Mouse (Mus musculus) MEL (cell line): ENCODE measurements around the gene Med14. TPM values are rescaled to one million over a fixed set of nuclear protein-coding genes. Genes with fewer than 3 reads are reported as not detected.

ENCODE experiments used
- DNase-seq: peaks from one replicate; pipeline ENCODE4 v3.0.0; 2011; ENCODE audit warnings: low read depth, low spot score
- H3K27ac ChIP-seq: 2 replicates; pipeline ENCODE4 v1.5.1; 2012; ENCODE audit warnings: low read depth, mild to moderate bottlenecking, control low read depth, low read length, moderate library complexity; ENCODE audit not compliant: control insufficient read depth
- H3K27me3 ChIP-seq, 2 experiments: fragments of 150-350 bp in 1 of 2; sonication (generic) in 1 of 2; 2 replicates each; pipeline ENCODE4 v1.6.1; 2012; ENCODE audit warnings: low read length in 2 of 2, mild to moderate bottlenecking in 2 of 2, improper control_type of control experiment in 1 of 2, moderate library complexity in 1 of 2; ENCODE audit not compliant: insufficient read depth in 2 of 2, control insufficient read depth in 1 of 2
- H3K36me3 ChIP-seq, 2 experiments: 2 replicates each; pipeline ENCODE4 v1.6.1; 2012 to 2014; ENCODE audit warnings: low read length in 2 of 2, improper control_type of control experiment in 1 of 2, inconsistent platforms in 1 of 2, mild to moderate bottlenecking in 1 of 2; ENCODE audit not compliant: insufficient read depth in 2 of 2, control insufficient read depth in 1 of 2
- H3K4me1 ChIP-seq, 2 experiments: fragments of 150-350 bp in 1 of 2; sonication (generic) in 1 of 2; 2 replicates each; pipeline ENCODE4 v1.6.1; 2012; ENCODE audit warnings: low read length in 2 of 2, improper control_type of control experiment in 1 of 2, mild to moderate bottlenecking in 1 of 2; ENCODE audit not compliant: insufficient read depth in 2 of 2, control insufficient read depth in 1 of 2
- H3K4me3 ChIP-seq, 2 experiments: fragments of 150-350 bp in 1 of 2; sonication (generic) in 1 of 2; 2 replicates each; pipeline ENCODE4 v1.5.1; 2012; ENCODE audit warnings: low read depth in 2 of 2, low read length in 2 of 2, mild to moderate bottlenecking in 2 of 2, moderate library complexity in 2 of 2, control low read depth in 1 of 2, improper control_type of control experiment in 1 of 2; ENCODE audit not compliant: control insufficient read depth in 1 of 2, insufficient read depth in 1 of 2
- H3K79me2 ChIP-seq: 2 replicates; pipeline ENCODE4 v1.6.1; 2012; ENCODE audit warnings: mild to moderate bottlenecking, low read length, moderate library complexity; ENCODE audit not compliant: control insufficient read depth, poor library complexity, insufficient read depth
- H3K9ac ChIP-seq: 2 replicates; pipeline ENCODE4 v1.6.1; 2012; ENCODE audit warnings: low read depth, mild to moderate bottlenecking, control low read depth, low read length, moderate library complexity; ENCODE audit not compliant: control insufficient read depth, poor library complexity, severe bottlenecking
- H3K9me3 ChIP-seq: fragments of 150-350 bp; sonication (generic); replicated peaks from 2 replicates; pipeline ENCODE4 v1.6.1; 2012; ENCODE audit warnings: mild to moderate bottlenecking, low read length, improper control_type of control experiment, moderate library complexity; ENCODE audit not compliant: insufficient read depth
- BHLHE40 ChIP-seq: IDR thresholded peaks from 2 replicates; pipeline ENCODE4 v1.6.1; 2012; ENCODE audit warnings: low read depth, mild to moderate bottlenecking, inconsistent platforms, low read length, improper control_type of control experiment, borderline replicate concordance
- CHD2 ChIP-seq: IDR thresholded peaks from 2 replicates; pipeline ENCODE4 v1.6.1; 2011; ENCODE audit warnings: low read length, improper control_type of control experiment
- CTCF ChIP-seq, 3 experiments: IDR thresholded peaks in 2 of 3; conservative IDR thresholded peaks in 1 of 3; 2 replicates each; pipeline ENCODE4 v1.5.1; 2011 to 2012; ENCODE audit warnings: low read length in 3 of 3, low read depth in 2 of 3, mild to moderate bottlenecking in 2 of 3, improper control_type of control experiment in 1 of 3, inconsistent platforms in 1 of 3, mixed read lengths in 1 of 3, moderate library complexity in 1 of 3; ENCODE audit not compliant: control insufficient read depth in 1 of 3, insufficient read depth in 1 of 3, poor library complexity in 1 of 3, severe bottlenecking in 1 of 3
- E2F4 ChIP-seq: IDR thresholded peaks from 2 replicates; pipeline ENCODE4 v1.6.1; 2011; ENCODE audit warnings: low read depth, low read length, improper control_type of control experiment, borderline replicate concordance
- ELF1 ChIP-seq: IDR thresholded peaks from 2 replicates; pipeline ENCODE4 v1.6.1; 2014; ENCODE audit warnings: low read depth, mild to moderate bottlenecking, inconsistent platforms, low read length, improper control_type of control experiment, moderate library complexity
- ETS1 ChIP-seq: IDR thresholded peaks from 2 replicates; pipeline ENCODE4 v1.6.1; 2012; ENCODE audit warnings: low read depth, mild to moderate bottlenecking, inconsistent platforms, low read length, improper control_type of control experiment, moderate library complexity
- GABPA ChIP-seq: IDR thresholded peaks from 2 replicates; pipeline ENCODE4 v1.6.1; 2012; ENCODE audit warnings: low read depth, mild to moderate bottlenecking, inconsistent platforms, low read length, improper control_type of control experiment, moderate library complexity
- GATA1 ChIP-seq: IDR thresholded peaks from 2 replicates; pipeline ENCODE4 v1.6.1; 2011; ENCODE audit warnings: low read depth, low read length, improper control_type of control experiment
- HCFC1 ChIP-seq: IDR thresholded peaks from 2 replicates; pipeline ENCODE4 v1.6.1; 2012; ENCODE audit warnings: low read depth, mild to moderate bottlenecking, inconsistent platforms, low read length, improper control_type of control experiment, moderate library complexity
- JUND ChIP-seq: IDR thresholded peaks from 2 replicates; pipeline ENCODE4 v1.6.1; 2011; ENCODE audit warnings: low read depth, mild to moderate bottlenecking, improper control_type of control experiment, low read length
- MAFK ChIP-seq: IDR thresholded peaks from 2 replicates; pipeline ENCODE4 v1.6.1; 2011; ENCODE audit warnings: low read depth, mild to moderate bottlenecking, low read length, improper control_type of control experiment, borderline replicate concordance
- MAX ChIP-seq: IDR thresholded peaks from 2 replicates; pipeline ENCODE4 v1.6.1; 2011; ENCODE audit warnings: low read length, improper control_type of control experiment
- MAZ ChIP-seq: IDR thresholded peaks from 2 replicates; pipeline ENCODE4 v1.6.1; 2012; ENCODE audit warnings: low read depth, mild to moderate bottlenecking, inconsistent platforms, low read length, improper control_type of control experiment
- MEF2A ChIP-seq: IDR thresholded peaks from 2 replicates; pipeline ENCODE4 v1.6.1; 2014; ENCODE audit warnings: low read depth, mild to moderate bottlenecking, inconsistent platforms, low read length, improper control_type of control experiment; ENCODE audit not compliant: poor library complexity, insufficient replicate concordance, severe bottlenecking; ENCODE audit errors: extremely low read depth
- MYB ChIP-seq: IDR thresholded peaks from 2 replicates; pipeline ENCODE4 v1.6.1; 2011; ENCODE audit warnings: mild to moderate bottlenecking, low read depth, low read length, improper control_type of control experiment
- MYC ChIP-seq: IDR thresholded peaks from 2 replicates; pipeline ENCODE4 v1.6.1; 2011; ENCODE audit warnings: low read depth, mild to moderate bottlenecking, low read length, improper control_type of control experiment, moderate library complexity
- RCOR1 ChIP-seq: IDR thresholded peaks from 2 replicates; pipeline ENCODE4 v1.6.1; 2012; ENCODE audit warnings: low read depth, mild to moderate bottlenecking, inconsistent platforms, low read length, improper control_type of control experiment
- SMC3 ChIP-seq: IDR thresholded peaks from 2 replicates; pipeline ENCODE4 v1.6.1; 2011; ENCODE audit warnings: low read depth, low read length, improper control_type of control experiment
- TAL1 ChIP-seq: IDR thresholded peaks from 2 replicates; pipeline ENCODE4 v1.6.1; 2012; ENCODE audit warnings: mild to moderate bottlenecking, inconsistent platforms, low read length, moderate library complexity, mixed read lengths
- TCF12 ChIP-seq: IDR thresholded peaks from 2 replicates; pipeline ENCODE4 v1.6.1; 2014; ENCODE audit warnings: low read depth, mild to moderate bottlenecking, inconsistent platforms, low read length, improper control_type of control experiment, moderate library complexity
- USF1 ChIP-seq: IDR thresholded peaks from 2 replicates; pipeline ENCODE4 v1.6.1; 2014; ENCODE audit warnings: low read depth, mild to moderate bottlenecking, inconsistent platforms, low read length, improper control_type of control experiment, moderate library complexity
- USF2 ChIP-seq, 2 experiments: IDR thresholded peaks; 2 replicates each; pipeline ENCODE4 v1.6.1; 2011 to 2012; ENCODE audit warnings: improper control_type of control experiment in 2 of 2, low read length in 2 of 2, borderline replicate concordance in 1 of 2, inconsistent platforms in 1 of 2, low read depth in 1 of 2, mild to moderate bottlenecking in 1 of 2; ENCODE audit not compliant: insufficient read depth in 1 of 2
- ZKSCAN1 ChIP-seq: IDR thresholded peaks from 2 replicates; pipeline ENCODE4 v1.6.1; 2012; ENCODE audit warnings: low read depth, mild to moderate bottlenecking, inconsistent platforms, low read length, improper control_type of control experiment, moderate library complexity
- polyA plus RNA-seq, 2 experiments: library from polyadenylated mRNA; stranded (reverse) in 1 of 2; unstranded in 1 of 2; fragments of >175 nt in 1 of 2; fragments of >200 nt in 1 of 2; gene quantifications; 2 replicates each; pipeline versions ENCODE4 v1.2.1 to v1.2.4; 2012; ENCODE audit warnings: low replicate concordance in 2 of 2, low read depth in 1 of 2; ENCODE audit not compliant: insufficient read length in 2 of 2, insufficient read depth in 1 of 2, missing spikeins in 1 of 2
- total RNA-seq: library from RNA; depleted of rRNA; stranded (reverse); fragments of 300-350 nt; gene quantifications from 2 replicates; pipeline ENCODE4 v1.2.3, GENCODE M21; 2012

The Med14 gene
- total and polyA plus RNA-seq, 3 experiments = 34.6 to 77.9 (median 53.3) TPM

DNA sequence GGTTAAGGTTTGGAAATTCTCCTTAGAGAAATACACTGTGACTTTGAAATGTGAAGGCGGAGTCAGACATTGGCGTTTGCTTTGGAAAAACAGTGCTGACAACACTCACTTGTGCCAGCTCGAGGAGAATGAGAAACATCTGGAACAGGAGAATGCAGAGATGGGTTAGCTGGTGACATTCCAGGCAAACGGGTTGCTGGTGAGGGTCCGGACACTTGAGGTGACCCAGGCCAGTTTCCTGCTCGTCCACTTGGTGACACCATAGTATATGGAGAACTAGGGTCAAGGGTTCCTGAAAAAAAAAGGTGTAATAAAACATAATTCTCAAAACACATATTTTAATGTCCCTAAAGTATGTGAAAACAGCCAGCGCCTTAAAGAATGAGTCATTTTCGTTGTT lies 75.0 kb downstream of the Med14 start:
- no peaks in the 10 kb centered on the region for H3K79me2 ChIP-seq
- no peak overlapping the region for H3K4me3 ChIP-seq
- H3K27ac ChIP-seq = no peak overlapping the region
- peaks cover 0 to 41% of the 10 kb centered on the region in 2 experiments; a peak in 2 of 4 replicates for H3K36me3 ChIP-seq
- H3K4me1 ChIP-seq = no peaks in the 10 kb centered on the region
- no peaks in the 10 kb centered on the region for H3K9me3 ChIP-seq
- no peak overlapping the region for H3K9ac ChIP-seq
- DNase-seq = no peak
- no peaks in the 10 kb centered on the region for H3K27me3 ChIP-seq
- TF ChIP-seq MEF2A = no peak
- TF ChIP-seq MYB = no peak
- no peak for TF ChIP-seq ZKSCAN1
- no peak for TF ChIP-seq MAFK
- TF ChIP-seq ELF1 = no peak
- TF ChIP-seq MAX = no peak

DNA sequence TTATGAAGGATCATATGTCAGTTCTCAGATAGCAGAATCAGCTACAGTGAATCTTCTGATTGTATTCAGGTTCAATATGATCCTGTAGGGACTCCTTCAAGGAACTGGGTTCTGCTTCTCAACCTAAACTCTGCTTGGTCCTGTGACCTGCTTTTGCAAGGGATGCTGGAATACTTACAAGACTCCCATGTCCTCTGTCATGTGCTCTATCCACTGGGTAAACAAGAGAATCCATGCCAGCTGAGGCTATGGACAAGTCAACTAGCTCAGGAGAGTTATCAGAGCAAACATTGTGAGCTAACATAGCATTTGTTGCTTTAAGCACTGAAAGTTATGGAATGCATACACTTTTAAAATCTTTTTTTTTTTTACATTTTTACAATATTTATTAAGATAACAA lies 75.8 kb downstream of the Med14 start:
- no peaks in the 10 kb centered on the region for H3K79me2 ChIP-seq
- H3K27me3 ChIP-seq = no peaks in the 10 kb centered on the region
- TF ChIP-seq CHD2 = no peak
- TF ChIP-seq MAX = no peak
- no peak for TF ChIP-seq USF1
- no peak for TF ChIP-seq MAZ
- TF ChIP-seq HCFC1 = no peak
- no peak for TF ChIP-seq SMC3
- TF ChIP-seq MEF2A = no peak
- TF ChIP-seq MYC = no peak
- TF ChIP-seq E2F4 = no peak
- TF ChIP-seq RCOR1 = no peak
- TF ChIP-seq TCF12 = no peak
- TF ChIP-seq CTCF (IDR thresholded peaks at IDR 0.05 in 2 of 3, conservative IDR thresholded peaks at IDR 0.05 in 1 of 3; ENCODE audit: control insufficient read depth in 1 of 3, insufficient read depth in 1 of 3, low read depth in 2 of 3, low read length in 3 of 3, poor library complexity in 1 of 3, severe bottlenecking in 1 of 3) = no peak
- TF ChIP-seq ETS1 = no peak
- no peak for TF ChIP-seq GATA1
- TF ChIP-seq USF2 (IDR thresholded peaks at IDR 0.05; ENCODE audit: borderline replicate concordance in 1 of 2, insufficient read depth in 1 of 2, low read depth in 1 of 2, low read length in 2 of 2) = no peak
- no peak for TF ChIP-seq GABPA
- TF ChIP-seq MYB = no peak
- TF ChIP-seq BHLHE40 = no peak
- no peak for TF ChIP-seq JUND
- no peak for TF ChIP-seq TAL1
- no peaks in the 10 kb centered on the region for H3K4me1 ChIP-seq
- no peak overlapping the region for H3K27ac ChIP-seq
- peaks cover 0 to 40% of the 10 kb centered on the region in 2 experiments; a peak in 2 of 4 replicates for H3K36me3 ChIP-seq
- no peak overlapping the region for H3K4me3 ChIP-seq
- DNase-seq = no peak
- no peaks in the 10 kb centered on the region for H3K9me3 ChIP-seq
- H3K9ac ChIP-seq = no peak overlapping the region
